Mouse (Mus musculus) forebrain, embryonic 15.5 days (tissue): ENCODE results near the gene Lamb1. TPM values are rescaled to one million over a fixed set of nuclear protein-coding genes. Genes with fewer than 3 reads are reported as not detected.
A peak's percentile ranks its signal among the peaks of the same experiment; 100 is the strongest.

Source experiments
- ATAC-seq: fragments of 200-750 bp; cut with Nextera tagmentation; replicated peaks from 2 replicates; pipeline ENCODE4 v1.8.0; 2017; ENCODE audit warnings: mild to moderate bottlenecking, moderate TSS enrichment, moderate library complexity
- H3K27ac ChIP-seq: fragments of 300-500 bp; sonication (generic); replicated peaks from 2 replicates; pipeline ENCODE4 v1.5.1; 2015; ENCODE audit warnings: mild to moderate bottlenecking, inconsistent platforms
- H3K27me3 ChIP-seq: fragments of 300-500 bp; sonication (generic); 2 replicates; pipeline ENCODE4 v1.6.1; 2015; ENCODE audit warnings: inconsistent platforms
- H3K36me3 ChIP-seq: fragments of 300-500 bp; sonication (generic); 2 replicates; pipeline ENCODE4 v1.6.1; 2015; ENCODE audit warnings: mild to moderate bottlenecking, inconsistent platforms
- H3K4me1 ChIP-seq: fragments of 300-500 bp; sonication (generic); 2 replicates; pipeline ENCODE4 v1.6.1; 2015; ENCODE audit warnings: inconsistent platforms
- H3K4me2 ChIP-seq: fragments of 300-500 bp; sonication (generic); replicated peaks from 2 replicates; pipeline ENCODE4 v1.6.1; 2015; ENCODE audit warnings: mild to moderate bottlenecking, inconsistent platforms
- H3K4me3 ChIP-seq: fragments of 300-500 bp; sonication (generic); 2 replicates; pipeline ENCODE4 v1.5.1; 2015; ENCODE audit warnings: mild to moderate bottlenecking, inconsistent platforms
- H3K9ac ChIP-seq: fragments of 300-500 bp; sonication (generic); replicated peaks from 2 replicates; pipeline ENCODE4 v1.6.1; 2015; ENCODE audit warnings: mild to moderate bottlenecking, inconsistent platforms
- H3K9me3 ChIP-seq: fragments of 300-500 bp; sonication (generic); 2 replicates; pipeline ENCODE4 v1.6.1; 2016; ENCODE audit warnings: inconsistent platforms
- WGBS: fragments of 180-500 bp; shearing (Covaris S2); methylation state at CpG from one replicate; pipeline ENCODE4 v1.1.7; 2015; ENCODE audit warnings: mixed read lengths; 5-methylcytosine and 5-hydroxymethylcytosine counted together
- polyA plus RNA-seq: library from polyadenylated mRNA; unstranded; fragments of >200 nt; fragmentation: Nextera tagmentation; extraction: Ambion mirVana; gene quantifications from 2 replicates; pipeline ENCODE4 v1.2.1, GENCODE M21; 2015

The Lamb1 gene
- polyA plus RNA-seq, 1 experiment from 2014 or later = 18.3 TPM

GRCm38 (mm10) chr12:31321532-31321931, 56.5 kb downstream of the Lamb1 start:
- 90% methylated on average over 1 of the region's 1 CpGs for WGBS

GRCm38 (mm10) chr12:31323136-31323695, 58.2 kb downstream of the Lamb1 start:
- Histone ChIP-seq H3K4me2 (no peak overlapping the region), H3K4me3 (no peak overlapping the region), H3K9me3 (no peaks in the 10 kb centered on the region), H3K27me3 (no peaks in the 10 kb centered on the region), H3K27ac (no peak overlapping the region), H3K36me3 (peaks cover 3% of the 10 kb centered on the region; the same call in 1 of the 2 replicates), H3K9ac (no peak overlapping the region), H3K4me1 (peaks cover 8% of the 10 kb centered on the region)
- no peak for ATAC-seq
- WGBS = 82% methylated on average over 9 of the region's 9 CpGs

More at GRCm38 (mm10) chr12:31321532-31321931, 56.5 kb downstream of the Lamb1 start:
- no peaks in the 10 kb centered on the region for H3K27me3 ChIP-seq
- ATAC-seq = no peak
- H3K4me2 ChIP-seq = no peak overlapping the region
- H3K4me1 ChIP-seq = peaks cover 8% of the 10 kb centered on the region
- H3K9me3 ChIP-seq = no peaks in the 10 kb centered on the region
- H3K4me3 ChIP-seq = no peak overlapping the region
- H3K9ac ChIP-seq = no peak overlapping the region
- no peaks in the 10 kb centered on the region; the same call in 1 of the 2 replicates for H3K36me3 ChIP-seq
- no peak overlapping the region for H3K27ac ChIP-seq

- no peak overlapping the region for H3K27ac ChIP-seq
- H3K4me1 ChIP-seq = no peaks in the 10 kb centered on the region
- H3K4me2 ChIP-seq = no peak overlapping the region
- H3K4me3 ChIP-seq = no peak overlapping the region
- H3K9ac ChIP-seq = no peak overlapping the region
- no peaks in the 10 kb centered on the region for H3K27me3 ChIP-seq
- H3K9me3 ChIP-seq = no peaks in the 10 kb centered on the region
- 95% methylated on average over 9 of the region's 9 CpGs for WGBS
- peaks cover 20% of the 10 kb centered on the region for H3K36me3 ChIP-seq
- no peak for ATAC-seq
Measured at GRCm38 (mm10) chr12:31327139-31327538, 62.1 kb downstream of the Lamb1 start.

- H3K4me1 ChIP-seq = no peaks in the 10 kb centered on the region
- no peak for ATAC-seq
- no peak overlapping the region for H3K4me2 ChIP-seq
- peaks cover 68% of the 10 kb centered on the region for H3K36me3 ChIP-seq
- 93% methylated on average over 1 of the region's 1 CpGs for WGBS
- H3K9me3 ChIP-seq = no peaks in the 10 kb centered on the region
- H3K9ac ChIP-seq = no peak overlapping the region
- no peaks in the 10 kb centered on the region for H3K27me3 ChIP-seq
- H3K4me3 ChIP-seq = no peak overlapping the region
- no peak overlapping the region for H3K27ac ChIP-seq
Measured at GRCm38 (mm10) chr12:31333261-31333660, 68.2 kb downstream of the Lamb1 start.

- Histone ChIP-seq H3K4me3 (peak overlapping the region; percentile 99), H3K9me3 (no peaks in the 10 kb centered on the region), H3K27ac (no peak overlapping the region), H3K27me3 (no peaks in the 10 kb centered on the region), H3K36me3 (peaks cover 19% of the 10 kb centered on the region), H3K9ac (peak overlapping the region; percentile 96), H3K4me1 (peaks cover 16% of the 10 kb centered on the region), H3K4me2 (peak overlapping the region; percentile 72)
- ATAC-seq = 0 out of 2 replicates have a peak, but pooled peaks have one; percentile 1
- 25% methylated on average over 15 of the region's 15 CpGs for WGBS
Measured at GRCm38 (mm10) chr12:31350191-31350943, 85.3 kb downstream of the Lamb1 start.

GRCm38 (mm10) chr12:31350944-31351928, 86.2 kb downstream of the Lamb1 start, which contains the start of gene Dld:
Gene Dld (minus strand): TSS chr12:31351453.
- peaks cover 19% of the 10 kb centered on the region for H3K36me3 ChIP-seq
- peak within 1 kb of the TSS; percentile 96 for H3K9ac ChIP-seq
- H3K4me1 ChIP-seq = peaks cover 16% of the 10 kb centered on the region
- 8% methylated on average over 47 of the region's 66 CpGs for WGBS
- H3K4me3 ChIP-seq = peak within 1 kb of the TSS; percentile 99
- no peaks in the 10 kb centered on the region for H3K9me3 ChIP-seq
- ATAC-seq = peak; percentile 99
- H3K27me3 ChIP-seq = no peaks in the 10 kb centered on the region
- H3K4me2 ChIP-seq = peak within 1 kb of the TSS; percentile 72
- H3K27ac ChIP-seq = peak within 1 kb of the TSS; percentile 69

- ATAC-seq = no peak
- H3K4me1 ChIP-seq = no peaks in the 10 kb centered on the region
- H3K36me3 ChIP-seq = no peaks in the 10 kb centered on the region
- WGBS = 41% methylated on average over 3 of the region's 3 CpGs
- H3K4me2 ChIP-seq = no peak overlapping the region
- H3K9ac ChIP-seq = no peak overlapping the region
- no peak overlapping the region for H3K27ac ChIP-seq
- H3K27me3 ChIP-seq = no peaks in the 10 kb centered on the region
- H3K9me3 ChIP-seq = no peaks in the 10 kb centered on the region
- H3K4me3 ChIP-seq = no peak overlapping the region
Measured at GRCm38 (mm10) chr12:31366428-31366827, 101.4 kb downstream of the Lamb1 start.

GRCm38 (mm10) chr12:31367721-31368120, 102.7 kb downstream of the Lamb1 start:
- Histone ChIP-seq H3K27ac (no peak overlapping the region), H3K9me3 (no peaks in the 10 kb centered on the region), H3K36me3 (no peaks in the 10 kb centered on the region), H3K9ac (no peak overlapping the region), H3K27me3 (no peaks in the 10 kb centered on the region), H3K4me2 (no peak overlapping the region), H3K4me1 (no peaks in the 10 kb centered on the region), H3K4me3 (no peak overlapping the region)
- 86% methylated on average over 5 of the region's 5 CpGs for WGBS
- ATAC-seq = no peak

- Histone ChIP-seq H3K27ac (no peak overlapping the region), H3K4me1 (no peaks in the 10 kb centered on the region), H3K4me3 (no peak overlapping the region), H3K4me2 (no peak overlapping the region), H3K9ac (no peak overlapping the region), H3K9me3 (no peaks in the 10 kb centered on the region), H3K27me3 (no peaks in the 10 kb centered on the region), H3K36me3 (no peaks in the 10 kb centered on the region)
- 97% methylated on average over 1 of the region's 1 CpGs for WGBS
- ATAC-seq = no peak
Measured at GRCm38 (mm10) chr12:31369118-31369517, 104.1 kb downstream of the Lamb1 start.

GRCm38 (mm10) chr12:31369656-31370055, 104.6 kb downstream of the Lamb1 start:
- H3K4me2 ChIP-seq = no peak overlapping the region
- H3K4me1 ChIP-seq = no peaks in the 10 kb centered on the region
- H3K27ac ChIP-seq = no peak overlapping the region
- no peaks in the 10 kb centered on the region for H3K36me3 ChIP-seq
- H3K9ac ChIP-seq = no peak overlapping the region
- no peak for ATAC-seq
- H3K27me3 ChIP-seq = no peaks in the 10 kb centered on the region
- H3K9me3 ChIP-seq = no peaks in the 10 kb centered on the region
- 92% methylated on average over 7 of the region's 7 CpGs for WGBS
- H3K4me3 ChIP-seq = no peak overlapping the region

- H3K36me3 ChIP-seq = no peaks in the 10 kb centered on the region
- ATAC-seq = peak; percentile 82
- H3K27ac ChIP-seq = no peak overlapping the region
- H3K4me1 ChIP-seq = peaks cover 12% of the 10 kb centered on the region
- WGBS = 33% methylated on average over 9 of the region's 9 CpGs
- no peak overlapping the region for H3K9ac ChIP-seq
- H3K9me3 ChIP-seq = no peaks in the 10 kb centered on the region
- H3K4me3 ChIP-seq = no peak overlapping the region
- peak overlapping the region; percentile 34 for H3K4me2 ChIP-seq
- H3K27me3 ChIP-seq = no peaks in the 10 kb centered on the region
Measured at GRCm38 (mm10) chr12:31374603-31375282, 109.7 kb downstream of the Lamb1 start.
